Mouse (Mus musculus): ENCODE results near the gene Arhgef18. TPM values are rescaled to one million over a fixed set of nuclear protein-coding genes. Genes with fewer than 3 reads are reported as not detected.

Gene Arhgef18
- total RNA-seq (2014; rRNA removed; ENCODE audit: low replicate concordance) (12.6 and 28.8 TPM in 2 replicates), polyA plus RNA-seq (2015; fragmentation: Nextera tagmentation; extraction: Ambion mirVana) (2.8 and 3.4 TPM in 2 replicates)

GRCm38 (mm10) chr8:3392771-3393710, at the start of gene Arhgef18:
Gene Arhgef18 (plus strand): TSS chr8:3393006.
- Histone ChIP-seq H3K27me3 (ENCODE audit: control insufficient read depth, insufficient read depth, low read length) (no peaks in the 10 kb centered on the region), H3K9me3 (replicated peaks; ENCODE audit: control insufficient read depth, low read length) (no peaks in the 10 kb centered on the region), H3K36me3 (replicated peaks; ENCODE audit: control insufficient read depth, insufficient read depth, low read length) (peaks cover 5% of the 10 kb centered on the region; the same call in 1 of the 2 replicates), H3K27ac (ENCODE audit: low read depth) (peak within 1 kb of the TSS; percentile 57), H3K9ac (replicated peaks; ENCODE audit: low read depth, low read length) (peak within 1 kb of the TSS; percentile 84), H3K4me1 (ENCODE audit: control insufficient read depth, insufficient read depth) (peaks cover 14% of the 10 kb centered on the region), H3K4me3 (ENCODE audit: low read depth, low read length) (peak within 1 kb of the TSS; percentile 96), H3K4me2 (ENCODE audit: low read depth, low read length) (peak within 1 kb of the TSS; percentile 89)
- TF ChIP-seq CTCF (IDR thresholded peaks at IDR 0.05; ENCODE audit: low read depth) = no peak
- no peak for TF ChIP-seq EP300 (IDR thresholded peaks at IDR 0.05; ENCODE audit: low read depth)
- ATAC-seq (ENCODE audit: insufficient read depth, low read depth) (peak; percentile 97), DNase-seq (ENCODE audit: low spot score) (peak; percentile 66)
- WGBS = 2% methylated on average over 48 of the region's 48 CpGs

- H3K36me3 ChIP-seq (replicated peaks; ENCODE audit: control insufficient read depth, insufficient read depth, low read length) = no peaks in the 10 kb centered on the region
- DNase-seq (ENCODE audit: low spot score) (no peak), ATAC-seq (ENCODE audit: insufficient read depth, low read depth) (no peak)
- no peak overlapping the region for H3K4me2 ChIP-seq (ENCODE audit: low read depth, low read length)
- 92% methylated on average over 6 of the region's 6 CpGs for WGBS
- H3K9ac ChIP-seq (replicated peaks; ENCODE audit: low read depth, low read length) = no peak overlapping the region
- H3K4me1 ChIP-seq (ENCODE audit: control insufficient read depth, insufficient read depth) = no peaks in the 10 kb centered on the region
- H3K27ac ChIP-seq (ENCODE audit: low read depth) = no peak overlapping the region
- no peaks in the 10 kb centered on the region for H3K9me3 ChIP-seq (replicated peaks; ENCODE audit: control insufficient read depth, low read length)
- no peaks in the 10 kb centered on the region for H3K27me3 ChIP-seq (ENCODE audit: control insufficient read depth, insufficient read depth, low read length)
- H3K4me3 ChIP-seq (ENCODE audit: low read depth, low read length) = no peak overlapping the region
- TF ChIP-seq EP300 (IDR thresholded peaks at IDR 0.05; ENCODE audit: low read depth) (no peak), CTCF (IDR thresholded peaks at IDR 0.05; ENCODE audit: low read depth) (no peak)
Measured at GRCm38 (mm10) chr8:3345337-3345736, 47.5 kb upstream of the Arhgef18 start.

- no peak for ATAC-seq (ENCODE audit: insufficient read depth, low read depth)
- Histone ChIP-seq H3K27me3 (ENCODE audit: control insufficient read depth, insufficient read depth, low read length) (no peaks in the 10 kb centered on the region), H3K4me1 (ENCODE audit: control insufficient read depth, insufficient read depth) (no peaks in the 10 kb centered on the region), H3K9ac (replicated peaks; ENCODE audit: low read depth, low read length) (no peak overlapping the region), H3K9me3 (replicated peaks; ENCODE audit: control insufficient read depth, low read length) (no peaks in the 10 kb centered on the region), H3K4me2 (ENCODE audit: low read depth, low read length) (no peak overlapping the region), H3K4me3 (ENCODE audit: low read depth, low read length) (no peak overlapping the region), H3K36me3 (replicated peaks; ENCODE audit: control insufficient read depth, insufficient read depth, low read length) (no peaks in the 10 kb centered on the region), H3K27ac (ENCODE audit: low read depth) (no peak overlapping the region)
- DNase-seq (ENCODE audit: low spot score) = no peak
- 81% methylated on average over 5 of the region's 5 CpGs for WGBS
- TF ChIP-seq CTCF (IDR thresholded peaks at IDR 0.05; ENCODE audit: low read depth) (no peak), EP300 (IDR thresholded peaks at IDR 0.05; ENCODE audit: low read depth) (no peak)
Measured at GRCm38 (mm10) chr8:3346691-3347413, 46.0 kb upstream of the Arhgef18 start.

GRCm38 (mm10) chr8:3348142-3348823, 44.5 kb upstream of the Arhgef18 start:
- Histone ChIP-seq H3K27me3 (ENCODE audit: control insufficient read depth, insufficient read depth, low read length) (no peaks in the 10 kb centered on the region), H3K4me1 (ENCODE audit: control insufficient read depth, insufficient read depth) (no peaks in the 10 kb centered on the region), H3K9ac (replicated peaks; ENCODE audit: low read depth, low read length) (no peak overlapping the region), H3K36me3 (replicated peaks; ENCODE audit: control insufficient read depth, insufficient read depth, low read length) (no peaks in the 10 kb centered on the region), H3K4me2 (ENCODE audit: low read depth, low read length) (no peak overlapping the region), H3K27ac (ENCODE audit: low read depth) (no peak overlapping the region), H3K9me3 (replicated peaks; ENCODE audit: control insufficient read depth, low read length) (no peaks in the 10 kb centered on the region), H3K4me3 (ENCODE audit: low read depth, low read length) (no peak overlapping the region)
- ATAC-seq (ENCODE audit: insufficient read depth, low read depth) (peak; percentile 30; the same call in 1 of the 2 replicates), DNase-seq (ENCODE audit: low spot score) (no peak)
- 23% methylated on average over 13 of the region's 13 CpGs for WGBS
- TF ChIP-seq CTCF (IDR thresholded peaks at IDR 0.05; ENCODE audit: low read depth) (no peak), EP300 (IDR thresholded peaks at IDR 0.05; ENCODE audit: low read depth) (no peak)

- WGBS = 58% methylated on average over 6 of the region's 6 CpGs
- no peak overlapping the region for H3K4me2 ChIP-seq (ENCODE audit: low read depth, low read length)
- H3K27ac ChIP-seq (ENCODE audit: low read depth) = no peak overlapping the region
Measured at GRCm38 (mm10) chr8:3350747-3351146, 42.1 kb upstream of the Arhgef18 start.

More at GRCm38 (mm10) chr8:3350747-3351146, 42.1 kb upstream of the Arhgef18 start:
- ATAC-seq (ENCODE audit: insufficient read depth, low read depth) (no peak), DNase-seq (ENCODE audit: low spot score) (no peak)
- H3K4me3 ChIP-seq (ENCODE audit: low read depth, low read length) = no peak overlapping the region
- H3K9me3 ChIP-seq (replicated peaks; ENCODE audit: control insufficient read depth, low read length) = no peaks in the 10 kb centered on the region
- H3K9ac ChIP-seq (replicated peaks; ENCODE audit: low read depth, low read length) = no peak overlapping the region
- no peaks in the 10 kb centered on the region for H3K27me3 ChIP-seq (ENCODE audit: control insufficient read depth, insufficient read depth, low read length)
- no peaks in the 10 kb centered on the region for H3K4me1 ChIP-seq (ENCODE audit: control insufficient read depth, insufficient read depth)
- TF ChIP-seq EP300 (IDR thresholded peaks at IDR 0.05; ENCODE audit: low read depth) (no peak), CTCF (IDR thresholded peaks at IDR 0.05; ENCODE audit: low read depth) (no peak)
- H3K36me3 ChIP-seq (replicated peaks; ENCODE audit: control insufficient read depth, insufficient read depth, low read length) = no peaks in the 10 kb centered on the region

All from heart, postnatal 0 days (tissue).